Mouse (Mus musculus): ENCODE results near the gene Dlx1. TPM values are rescaled to one million over a fixed set of nuclear protein-coding genes. Genes with fewer than 3 reads are reported as not detected.

Dlx1 gene
- polyA plus RNA-seq, 1 experiment from 2014 or later = 6.0 TPM

GRCm38 (mm10) chr2:71504852-71505251 is 23.1 kb upstream of the Dlx1 start:
- Histone ChIP-seq H3K4me2 (replicated peaks) (no peak overlapping the region), H3K4me3 (no peak overlapping the region), H3K27ac (no peak overlapping the region), H3K36me3 (no peaks in the 10 kb centered on the region), H3K27me3 (no peaks in the 10 kb centered on the region), H3K4me1 (peaks cover 9% of the 10 kb centered on the region), H3K9ac (no peak overlapping the region), H3K9me3 (no peaks in the 10 kb centered on the region)
- no peak for ATAC-seq (ENCODE audit: low FRiP score, low read depth)
- WGBS = 52% methylated on average over 9 of the region's 9 CpGs

GRCm38 (mm10) chr2:71511209-71511608 is 16.7 kb upstream of the Dlx1 start:
- Histone ChIP-seq H3K36me3 (no peaks in the 10 kb centered on the region), H3K4me3 (no peak overlapping the region), H3K4me2 (replicated peaks) (no peak overlapping the region), H3K27me3 (no peaks in the 10 kb centered on the region), H3K4me1 (no peaks in the 10 kb centered on the region), H3K9ac (no peak overlapping the region), H3K9me3 (no peaks in the 10 kb centered on the region), H3K27ac (no peak overlapping the region)
- 76% methylated on average over 7 of the region's 7 CpGs for WGBS
- ATAC-seq (ENCODE audit: low FRiP score, low read depth) = no peak

GRCm38 (mm10) chr2:71512326-71512725 is 15.6 kb upstream of the Dlx1 start:
- H3K4me2 ChIP-seq (replicated peaks) = no peak overlapping the region
- H3K27me3 ChIP-seq = no peaks in the 10 kb centered on the region
- H3K9ac ChIP-seq = no peak overlapping the region
- no peak overlapping the region for H3K4me3 ChIP-seq
- no peaks in the 10 kb centered on the region for H3K4me1 ChIP-seq
- no peaks in the 10 kb centered on the region for H3K36me3 ChIP-seq
- H3K9me3 ChIP-seq = no peaks in the 10 kb centered on the region
- WGBS = 78% methylated on average over 9 of the region's 9 CpGs
- H3K27ac ChIP-seq = no peak overlapping the region
- no peak for ATAC-seq (ENCODE audit: low FRiP score, low read depth)

GRCm38 (mm10) chr2:71516995-71517394 is 10.9 kb upstream of the Dlx1 start:
- no peak overlapping the region for H3K9ac ChIP-seq
- WGBS = 46% methylated on average over 4 of the region's 4 CpGs
- no peak overlapping the region for H3K4me3 ChIP-seq
- H3K9me3 ChIP-seq = no peaks in the 10 kb centered on the region
- no peak overlapping the region for H3K4me2 ChIP-seq (replicated peaks)
- H3K27me3 ChIP-seq = peaks cover 17% of the 10 kb centered on the region
- ATAC-seq (ENCODE audit: low FRiP score, low read depth) = no peak
- no peak overlapping the region for H3K27ac ChIP-seq
- H3K4me1 ChIP-seq = no peaks in the 10 kb centered on the region
- no peaks in the 10 kb centered on the region for H3K36me3 ChIP-seq

GRCm38 (mm10) chr2:71517466-71518099 is 10.3 kb upstream of the Dlx1 start:
- Histone ChIP-seq H3K27me3 (peaks cover 21% of the 10 kb centered on the region), H3K27ac (no peak overlapping the region), H3K9ac (no peak overlapping the region), H3K4me1 (no peaks in the 10 kb centered on the region), H3K4me2 (replicated peaks) (no peak overlapping the region), H3K36me3 (no peaks in the 10 kb centered on the region), H3K9me3 (no peaks in the 10 kb centered on the region), H3K4me3 (no peak overlapping the region)
- ATAC-seq (ENCODE audit: low FRiP score, low read depth) = no peak
- WGBS = 66% methylated on average over 8 of the region's 8 CpGs

GRCm38 (mm10) chr2:71522871-71523270 is 5.0 kb upstream of the Dlx1 start:
- H3K4me2 ChIP-seq (replicated peaks) = no peak overlapping the region
- no peak overlapping the region for H3K4me3 ChIP-seq
- WGBS = 66% methylated on average over 4 of the region's 4 CpGs
- H3K36me3 ChIP-seq = no peaks in the 10 kb centered on the region
- H3K27ac ChIP-seq = no peak overlapping the region
- no peak overlapping the region for H3K9ac ChIP-seq
- ATAC-seq (ENCODE audit: low FRiP score, low read depth) = no peak
- H3K27me3 ChIP-seq = peaks cover 73% of the 10 kb centered on the region
- no peaks in the 10 kb centered on the region for H3K9me3 ChIP-seq
- H3K4me1 ChIP-seq = no peaks in the 10 kb centered on the region

- Histone ChIP-seq H3K9me3 (no peaks in the 10 kb centered on the region), H3K27me3 (peaks cover 78% of the 10 kb centered on the region)
- ATAC-seq (ENCODE audit: low FRiP score, low read depth) = no peak
Measured at GRCm38 (mm10) chr2:71523431-71523830, 4.5 kb upstream of the Dlx1 start.

GRCm38 (mm10) chr2:71524763-71525162 is 3.1 kb upstream of the Dlx1 start:
- H3K27ac ChIP-seq = no peak overlapping the region
- no peaks in the 10 kb centered on the region for H3K36me3 ChIP-seq
- peaks cover 91% of the 10 kb centered on the region for H3K27me3 ChIP-seq
- WGBS = 34% methylated on average over 13 of the region's 13 CpGs
- H3K4me2 ChIP-seq (replicated peaks) = no peak overlapping the region
- peaks cover 11% of the 10 kb centered on the region for H3K4me1 ChIP-seq
- no peak overlapping the region for H3K9ac ChIP-seq
- no peak overlapping the region for H3K4me3 ChIP-seq
- no peaks in the 10 kb centered on the region for H3K9me3 ChIP-seq
- no peak for ATAC-seq (ENCODE audit: low FRiP score, low read depth)

More at GRCm38 (mm10) chr2:71523431-71523830, 4.5 kb upstream of the Dlx1 start:
- Histone ChIP-seq H3K4me2 (replicated peaks) (no peak overlapping the region), H3K9ac (no peak overlapping the region), H3K36me3 (no peaks in the 10 kb centered on the region), H3K4me3 (no peak overlapping the region), H3K4me1 (peaks cover under 1% of the 10 kb centered on the region; the same call in 1 of the 2 replicates), H3K27ac (no peak overlapping the region)
- WGBS = 48% methylated on average over 4 of the region's 4 CpGs

- H3K4me2 ChIP-seq (replicated peaks) = no peak overlapping the region
Measured at GRCm38 (mm10) chr2:71526595-71527322, 1.2 kb upstream of the Dlx1 start.

GRCm38 (mm10) chr2:71527323-71528013 is 445 bp upstream of the Dlx1 start:
- Histone ChIP-seq H3K36me3 (no peaks in the 10 kb centered on the region), H3K4me2 (replicated peaks) (no peak overlapping the region), H3K4me1 (peaks cover 21% of the 10 kb centered on the region), H3K9me3 (no peaks in the 10 kb centered on the region), H3K9ac (no peak overlapping the region), H3K27me3 (peaks cover 99% of the 10 kb centered on the region), H3K4me3 (no peak overlapping the region), H3K27ac (no peak overlapping the region)
- 2% methylated on average over 24 of the region's 24 CpGs for WGBS
- no peak for ATAC-seq (ENCODE audit: low FRiP score, low read depth)

More at GRCm38 (mm10) chr2:71526595-71527322, 1.2 kb upstream of the Dlx1 start:
- 7% methylated on average over 10 of the region's 10 CpGs for WGBS
- H3K27me3 ChIP-seq = peaks cover 96% of the 10 kb centered on the region
- H3K36me3 ChIP-seq = no peaks in the 10 kb centered on the region
- H3K4me3 ChIP-seq = no peak overlapping the region
- H3K27ac ChIP-seq = no peak overlapping the region
- peaks cover 21% of the 10 kb centered on the region for H3K4me1 ChIP-seq
- no peak overlapping the region for H3K9ac ChIP-seq
- ATAC-seq (ENCODE audit: low FRiP score, low read depth) = no peak
- no peaks in the 10 kb centered on the region for H3K9me3 ChIP-seq

- Histone ChIP-seq H3K4me3 (peak overlapping the region; percentile 52), H3K9me3 (no peaks in the 10 kb centered on the region), H3K9ac (peak overlapping the region; percentile 65), H3K36me3 (no peaks in the 10 kb centered on the region), H3K4me2 (replicated peaks) (peak overlapping the region; percentile 88), H3K27me3 (peaks cover 99% of the 10 kb centered on the region), H3K4me1 (peaks cover 21% of the 10 kb centered on the region), H3K27ac (no peak overlapping the region)
- WGBS = under 1% methylated on average over 57 of the region's 57 CpGs
- peak; percentile 14 for ATAC-seq (ENCODE audit: low FRiP score, low read depth)
Measured at GRCm38 (mm10) chr2:71528714-71529510, 999 bp downstream of the Dlx1 start.

Measured in limb, embryonic 13.5 days (tissue).